Mouse (Mus musculus): ENCODE measurements around the gene Gm21518. TPM values are rescaled to one million over a fixed set of nuclear protein-coding genes. Genes with fewer than 3 reads are reported as not detected.
"Not testable (repeated sequence)": the region's sequence is repeated elsewhere in the genome, so short reads cannot be mapped to it uniquely, and the experiment has no call there.

Gm21518 gene
- polyA plus RNA-seq (2012; rRNA removed) = not detected in 2 replicates

- DNase-seq (ENCODE audit: low spot score) = not testable (repeated sequence)
These were observed at the start of gene Gm21518 for GRCm38 (mm10) chrY:62190566-62190965. Gene Gm21518, plus strand, starts transcription at chrY:62190866.

Data from urinary bladder, adult 2 months (tissue).